Mouse (Mus musculus): ENCODE measurements at regions not wholly inside any gene's neighbourhood (a gene's known extent, or its start where the extent isn't known, plus 50 kb on each side); places are given as distances from the start of the nearest gene placed in this dataset.

DNA sequence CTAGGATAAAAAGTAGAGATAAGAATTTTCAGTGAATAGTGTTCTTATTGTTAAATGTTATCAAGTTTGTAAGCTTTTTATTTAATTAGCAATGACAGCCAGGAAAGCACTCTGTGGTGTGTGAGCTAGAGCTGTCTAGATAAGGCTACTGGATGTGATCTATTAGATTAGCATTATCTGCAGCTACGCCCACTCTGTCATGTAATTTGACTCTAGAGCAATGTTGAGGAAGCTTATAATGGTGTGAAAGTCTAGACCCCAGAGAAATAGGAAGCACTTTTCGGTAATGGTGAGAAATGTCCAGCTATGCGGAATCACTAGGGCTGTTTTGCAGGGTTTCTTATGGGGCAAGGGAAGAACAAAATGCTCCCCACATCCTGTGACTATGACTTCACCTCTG, 410.2 kb downstream of the Gm9195 start:
- no peak for DNase-seq

DNA sequence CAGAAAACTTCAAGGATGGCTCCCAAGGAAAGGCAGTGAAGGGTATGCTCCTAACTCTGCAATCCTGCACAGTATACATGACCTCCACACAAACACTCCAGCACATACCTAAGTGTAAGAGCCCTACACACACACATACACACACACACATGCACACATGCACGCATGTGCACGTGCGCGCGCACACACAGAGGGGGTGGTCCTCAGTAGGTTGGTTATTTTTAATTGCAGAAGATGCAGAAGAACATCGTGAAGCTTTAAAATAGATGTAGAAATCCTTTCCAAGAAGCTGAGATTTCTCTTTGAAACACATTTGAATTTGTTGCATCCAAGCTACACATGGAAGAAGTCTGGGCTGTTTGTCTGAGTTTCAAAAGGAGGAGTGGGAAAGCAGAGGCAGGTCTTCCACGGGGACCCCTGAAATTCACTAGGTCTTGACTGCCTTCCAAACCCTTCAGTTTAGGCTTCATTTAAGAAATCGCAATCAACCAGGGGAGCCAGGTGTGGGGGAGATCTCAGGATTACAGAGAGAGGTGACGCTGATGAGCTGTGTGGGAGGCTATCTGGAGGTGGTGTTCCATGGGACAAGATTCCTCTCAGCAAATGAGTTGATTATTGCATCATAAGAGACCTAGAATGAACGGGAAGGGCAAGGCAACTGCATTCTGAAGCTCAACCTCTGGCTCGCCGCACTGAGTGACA, 427.4 kb downstream of the Gm9195 start:
- DNase-seq: no peak

DNA sequence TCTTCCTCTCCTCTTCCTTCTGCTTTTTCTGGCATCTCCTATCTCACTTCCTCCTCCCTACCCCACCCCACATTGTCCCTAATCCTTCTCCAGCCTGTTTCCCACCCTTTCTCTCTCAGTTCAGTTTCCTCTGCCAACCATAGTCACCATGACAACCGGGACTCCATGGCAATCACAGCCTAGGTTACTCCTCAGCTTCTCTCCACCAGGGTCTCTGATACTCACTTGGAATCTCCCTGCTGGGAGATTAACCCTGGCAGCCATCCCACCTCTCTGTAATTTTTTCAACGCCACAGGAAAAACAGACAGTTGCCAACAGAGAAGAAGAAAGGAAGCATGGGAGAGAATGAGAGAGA, 448.8 kb downstream of the Gm9195 start:
- DNase-seq: no peak

DNA sequence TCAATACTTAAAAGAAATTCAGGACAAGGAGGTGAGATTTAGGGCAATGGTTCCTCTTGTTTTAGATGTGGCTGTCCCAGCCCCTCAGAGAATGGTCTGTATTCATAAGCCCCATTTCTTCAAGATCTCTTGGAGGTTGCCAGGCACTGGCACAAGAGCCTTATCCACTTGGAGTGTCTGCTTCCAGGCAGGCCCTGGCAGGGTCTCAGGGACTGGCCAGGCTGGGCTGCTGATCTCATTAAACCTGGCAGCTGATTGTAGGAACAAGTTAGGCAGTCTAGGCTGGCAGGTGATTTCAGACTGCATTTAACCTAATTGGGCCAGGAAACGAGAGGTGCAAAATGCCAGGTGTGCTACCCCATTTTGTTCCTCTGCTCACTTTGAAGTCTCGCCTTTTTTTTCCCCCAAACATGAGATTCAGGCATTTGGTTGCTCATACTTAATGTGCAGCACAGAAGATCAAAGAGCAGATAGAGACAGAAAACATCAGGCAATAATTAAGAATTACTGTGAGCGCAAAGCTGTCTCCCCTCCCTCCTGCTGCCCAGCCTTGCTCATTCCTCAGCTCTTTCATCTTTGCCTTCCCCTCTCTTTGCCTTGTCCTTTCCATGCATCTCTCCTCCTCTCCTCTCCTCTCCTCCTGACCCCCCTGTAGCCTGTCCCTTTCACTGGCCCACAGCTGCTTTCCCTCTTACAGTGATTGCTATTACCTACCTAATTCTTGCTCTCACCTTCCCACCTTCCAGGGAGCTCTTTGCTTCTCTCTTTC, 449.3 kb downstream of the Gm9195 start:
- DNase-seq: peak; percentile 7

DNA sequence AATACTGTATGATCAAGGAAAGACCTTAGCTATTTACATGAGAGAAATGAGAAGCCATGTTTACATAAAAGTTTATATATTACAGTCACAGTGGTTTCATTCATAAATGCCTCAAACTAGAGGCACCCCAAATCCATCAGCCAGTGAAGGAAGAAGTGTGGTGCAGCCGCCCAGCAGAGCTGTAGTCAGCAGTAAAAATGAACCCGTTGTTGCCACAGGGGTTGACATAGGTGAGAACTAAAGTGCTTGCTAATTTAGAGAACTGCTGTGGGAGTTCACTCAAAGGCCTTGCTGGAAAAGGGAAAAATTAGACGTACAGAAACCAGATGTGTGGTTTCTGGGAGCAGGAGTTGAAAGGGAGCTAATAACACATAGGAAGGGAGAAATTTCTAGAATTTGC, 461.2 kb downstream of the Gm9195 start:
- DNase-seq: no peak

DNA sequence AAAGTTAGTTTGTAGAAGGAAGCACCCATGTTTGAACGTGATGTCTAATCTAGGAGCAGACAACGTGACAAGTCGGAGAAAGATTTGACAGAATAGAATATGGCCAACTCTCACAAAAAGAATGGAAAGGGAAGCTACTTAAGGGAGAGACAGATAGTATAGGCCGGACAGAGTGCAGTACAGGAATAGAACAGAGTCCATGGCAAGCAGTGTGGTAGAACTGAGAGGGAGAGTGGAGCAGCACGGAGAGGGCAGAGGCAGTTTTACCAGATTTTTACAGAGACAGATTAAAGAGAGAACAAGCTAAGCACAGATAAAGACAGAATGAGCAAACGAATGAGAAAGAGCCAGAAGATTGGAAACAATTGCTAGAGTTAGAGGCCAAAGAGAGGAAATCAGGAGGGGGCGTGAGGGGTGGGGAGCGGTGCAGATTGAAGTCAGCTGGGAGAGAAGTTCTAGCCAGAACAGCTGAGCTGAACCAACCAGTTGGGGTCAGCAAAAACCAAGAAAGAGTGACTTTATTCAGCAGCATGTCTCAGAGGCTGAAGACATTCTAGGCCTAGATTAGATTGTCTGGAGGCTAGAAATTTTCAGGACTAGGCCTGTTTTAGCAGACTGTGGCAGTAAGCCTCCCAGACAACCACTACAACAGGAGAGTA, 464.1 kb downstream of the Gm9195 start:
- no peak for DNase-seq

DNA sequence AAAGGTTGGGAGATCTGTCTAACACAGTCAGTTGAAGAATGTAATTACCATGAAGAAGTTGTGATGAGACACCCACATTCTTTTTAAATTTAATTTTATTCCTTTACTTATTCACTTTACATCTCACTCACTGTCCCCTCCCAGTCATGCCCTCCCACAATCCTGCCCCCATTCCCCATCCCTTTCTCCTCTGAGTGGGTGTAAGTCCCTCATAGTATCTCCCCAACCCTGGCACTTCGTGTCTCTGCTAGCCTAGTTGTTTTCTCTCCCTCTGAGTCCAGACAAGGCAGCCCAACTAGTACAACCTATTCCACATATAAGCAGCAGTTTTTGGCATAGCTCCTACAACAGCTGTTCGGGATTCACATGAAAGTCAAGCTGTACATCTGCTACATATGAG, 487.3 kb downstream of the Gm9195 start:
- no peak for DNase-seq

DNA sequence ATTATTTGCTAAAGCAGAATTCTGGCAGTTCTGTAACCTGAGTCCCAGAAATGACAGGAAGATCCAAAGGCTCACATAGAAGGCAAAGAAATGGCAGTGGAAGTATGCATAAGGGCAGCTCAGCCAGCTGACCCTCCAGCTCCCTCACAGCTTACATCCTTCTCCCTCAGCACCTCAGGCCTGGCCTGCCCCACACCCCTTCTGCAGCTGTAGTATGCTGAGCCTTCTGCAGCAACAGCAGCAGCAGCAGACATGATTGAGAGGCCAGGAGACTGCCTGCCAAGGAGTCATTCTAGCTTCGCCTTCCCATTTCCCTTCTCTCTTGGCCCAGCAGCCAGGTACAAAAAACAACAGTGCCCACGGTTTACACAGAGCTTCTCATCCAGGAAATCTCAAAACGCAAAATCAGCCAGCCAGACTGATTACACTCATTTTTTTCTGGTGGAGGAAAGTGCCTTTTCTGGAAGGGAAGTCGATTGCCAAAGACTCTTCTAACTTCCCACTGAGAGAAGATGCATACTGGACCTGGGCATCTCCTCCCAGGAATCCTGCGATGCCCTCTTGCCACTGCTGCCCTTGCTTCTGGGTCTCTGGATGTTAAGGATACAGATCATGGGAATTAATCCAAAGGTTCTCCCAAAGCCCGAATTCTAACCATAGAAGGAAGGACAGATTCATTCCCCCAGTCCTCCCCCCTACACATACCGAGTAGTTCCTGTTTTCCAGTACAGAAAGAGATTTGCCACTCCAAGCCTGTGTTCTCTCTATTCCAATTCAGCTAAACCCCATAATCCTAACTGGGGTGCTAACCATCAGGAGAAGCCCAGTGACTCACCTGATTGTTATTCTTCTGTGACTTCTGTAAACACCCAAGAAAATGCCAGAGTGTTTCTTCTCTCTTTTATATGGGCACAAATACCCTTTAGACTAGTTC, 489.2 kb downstream of the Gm9195 start:
- DNase-seq: no peak

DNA sequence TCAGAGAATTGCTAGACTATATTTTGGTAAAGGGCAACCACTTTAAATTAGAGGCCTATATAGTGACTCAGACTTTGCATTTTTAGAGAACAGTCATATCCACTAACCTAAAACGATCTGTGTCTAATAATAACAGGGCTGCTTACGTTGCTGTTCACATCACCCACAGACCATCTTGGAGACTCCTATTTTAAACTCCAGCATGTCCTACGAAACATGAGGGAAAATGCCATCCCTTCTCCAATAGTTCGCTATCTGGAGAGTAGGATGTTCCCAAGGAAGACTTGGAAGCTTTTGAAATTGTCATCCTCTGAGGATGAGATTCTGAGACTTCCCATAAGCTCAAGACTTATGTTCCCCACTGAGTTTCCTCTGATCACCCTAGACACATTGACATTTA, 518.6 kb downstream of the Gm9195 start:
- no peak for DNase-seq

DNA sequence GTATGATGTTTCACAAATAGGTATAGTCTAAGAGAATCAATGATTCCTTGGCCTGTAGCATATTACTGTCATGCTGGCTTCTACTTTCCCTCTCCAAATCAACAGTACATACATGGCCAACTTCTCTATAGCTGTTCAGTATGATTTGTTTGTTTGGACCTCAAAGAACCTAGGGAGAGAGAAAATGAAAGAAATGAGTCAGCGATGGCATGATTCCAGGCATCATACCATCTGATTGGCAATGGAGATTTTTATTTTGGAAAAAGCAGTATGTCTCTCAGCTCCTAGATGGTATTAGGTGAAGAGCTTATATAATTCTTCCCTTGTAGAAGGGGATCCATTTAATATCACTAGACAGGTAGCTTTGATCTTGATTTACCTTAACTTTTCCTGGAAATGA, 519.1 kb downstream of the Gm9195 start:
- no peak for DNase-seq

DNA sequence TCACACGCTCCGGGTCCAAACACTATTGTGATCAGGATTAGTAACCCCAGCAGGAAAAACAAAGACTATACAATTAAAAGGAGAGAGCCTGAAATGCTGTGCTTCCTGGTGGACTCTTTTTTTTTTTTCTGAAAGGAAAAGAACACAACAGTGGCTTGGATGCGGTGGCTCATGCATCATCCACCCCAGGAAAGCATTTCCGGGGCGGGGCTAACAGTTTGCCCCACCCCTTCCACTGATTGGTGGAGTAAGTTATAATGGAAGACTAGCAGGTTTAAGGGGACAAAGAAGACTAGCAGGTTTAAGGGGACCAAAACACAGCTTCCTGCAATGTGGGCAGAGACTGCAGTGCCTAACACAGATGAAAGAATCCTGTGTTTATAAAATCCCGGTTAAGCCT, 524.0 kb downstream of the Gm9195 start:
- no peak for DNase-seq

DNA sequence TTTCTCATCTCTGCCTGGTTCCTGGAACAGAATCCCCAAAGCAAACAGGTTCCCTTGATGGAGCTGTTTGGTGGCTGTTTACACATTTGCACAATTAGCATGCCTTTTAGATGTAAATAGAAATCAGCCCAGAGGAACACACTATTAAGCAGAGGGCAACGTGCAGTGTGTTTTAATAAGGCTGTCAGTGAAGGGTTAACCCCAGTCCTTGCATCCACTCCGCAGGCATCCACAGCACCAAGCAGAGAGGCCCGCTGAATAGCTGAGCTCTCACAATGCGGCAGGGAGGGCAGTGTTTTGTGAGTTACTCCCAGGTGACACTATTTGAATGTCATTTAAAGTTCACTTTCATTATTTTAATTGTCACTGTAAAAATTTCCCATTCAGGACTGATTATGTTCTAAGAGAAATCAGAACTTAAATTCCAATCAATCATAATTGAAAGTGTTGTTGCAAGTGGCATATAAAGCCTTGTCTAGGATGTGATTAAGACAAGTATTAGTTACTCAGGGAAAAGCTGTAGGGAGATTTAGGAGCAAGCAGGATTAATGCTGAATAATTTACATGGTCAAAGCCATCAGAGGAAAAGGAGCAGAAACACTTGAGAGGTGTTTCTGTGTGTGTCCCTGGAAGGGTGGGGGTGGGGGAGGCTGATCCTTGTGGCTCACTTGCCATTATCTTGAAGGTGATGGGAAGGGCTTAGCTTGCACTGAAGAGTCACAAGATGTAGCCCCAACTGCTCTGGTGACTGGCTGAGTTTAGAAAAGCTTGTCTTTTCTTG, 528.1 kb downstream of the Gm9195 start:
- DNase-seq: no peak

DNA sequence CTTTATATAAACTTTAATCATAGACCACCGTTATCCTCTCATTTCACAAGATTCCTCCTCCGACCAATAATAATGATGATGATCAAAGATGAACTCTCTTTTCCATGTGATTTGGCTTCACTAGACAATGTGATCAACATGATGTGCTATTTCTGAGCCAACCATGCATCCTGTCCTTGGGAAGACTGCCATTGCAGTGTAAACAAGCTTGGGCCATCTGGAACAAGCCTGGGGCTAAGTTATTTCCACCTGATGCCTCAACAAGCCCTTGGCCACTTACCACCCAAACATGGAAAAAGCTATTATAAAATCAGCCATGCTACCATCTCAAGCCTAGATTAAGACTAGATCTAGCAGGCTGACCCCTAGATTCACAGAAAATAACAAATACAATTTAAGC, 542.9 kb downstream of the Gm9195 start:
- DNase-seq: peak; percentile 33

DNA sequence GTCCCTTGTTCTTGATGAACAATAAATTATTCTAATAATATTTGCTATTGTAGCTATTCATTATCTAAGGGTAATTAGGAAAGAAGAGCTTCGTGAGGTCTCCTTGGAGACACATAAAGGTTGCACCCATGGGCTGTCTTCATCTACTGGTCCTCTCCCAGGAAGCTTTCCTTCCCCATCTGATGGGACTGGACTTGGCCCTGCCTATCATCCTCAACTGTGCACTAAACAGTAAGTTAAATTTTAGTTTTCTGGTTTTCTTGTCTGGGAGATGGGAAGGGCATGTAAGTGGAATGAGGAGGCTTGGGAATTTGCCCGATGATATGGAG, 554.5 kb downstream of the Gm9195 start:
- DNase-seq: no peak

DNA sequence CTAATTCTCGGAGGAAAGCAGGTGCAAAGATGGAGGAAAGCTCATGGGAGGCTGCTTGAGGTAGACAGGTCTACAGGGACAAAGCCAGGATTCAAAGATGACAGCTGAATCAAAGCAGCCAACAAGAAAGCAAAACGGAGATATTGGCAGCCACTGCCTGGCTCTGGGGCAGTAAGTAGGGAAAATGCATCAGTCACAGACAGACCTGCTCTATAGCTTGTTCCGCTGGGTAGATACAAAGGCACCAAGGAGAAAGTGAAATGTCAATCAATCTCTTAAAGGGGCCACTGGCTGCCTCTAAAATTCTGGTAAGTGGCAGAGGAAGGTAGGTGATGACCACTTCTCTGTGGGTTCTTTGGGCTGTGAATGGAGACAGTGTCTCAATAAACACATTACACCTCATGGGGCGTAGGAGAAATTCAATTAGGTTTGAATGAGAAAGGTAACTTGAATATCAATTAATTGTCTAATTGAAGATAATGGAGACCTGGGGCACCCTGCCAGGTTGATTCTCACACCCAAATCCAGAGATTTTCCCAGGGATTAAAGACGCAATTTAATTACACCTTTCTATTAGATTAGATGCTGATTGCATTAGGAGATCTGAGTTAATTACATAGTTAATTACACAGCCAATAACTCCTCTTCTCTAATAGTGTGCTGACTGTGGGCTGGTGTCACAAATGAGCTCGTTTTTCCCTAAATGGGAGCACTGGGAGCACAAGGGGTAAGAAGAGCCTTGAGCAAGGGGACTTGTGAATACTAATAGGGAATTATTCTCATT, 555.1 kb downstream of the Gm9195 start:
- no peak for DNase-seq

DNA sequence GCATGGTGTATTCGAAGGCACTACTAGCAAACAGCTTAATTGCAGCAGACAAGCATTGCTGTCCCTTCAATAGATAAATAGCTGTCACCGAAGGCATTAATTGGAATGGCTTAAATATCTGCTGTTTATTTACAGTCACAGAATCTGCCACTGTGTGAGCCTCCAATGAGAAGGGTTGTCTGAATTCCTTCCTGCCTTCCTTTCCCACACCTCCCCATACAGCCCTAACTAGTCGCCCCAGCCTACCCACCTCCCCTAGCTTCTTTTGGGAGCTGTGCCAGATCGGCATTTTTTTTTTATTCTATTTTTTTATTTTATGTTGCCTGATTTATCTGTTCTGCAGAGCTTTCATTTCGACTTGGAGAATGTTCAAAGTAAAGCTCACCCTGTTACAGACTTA, 575.7 kb downstream of the Gm9195 start:
- no peak for DNase-seq

DNA sequence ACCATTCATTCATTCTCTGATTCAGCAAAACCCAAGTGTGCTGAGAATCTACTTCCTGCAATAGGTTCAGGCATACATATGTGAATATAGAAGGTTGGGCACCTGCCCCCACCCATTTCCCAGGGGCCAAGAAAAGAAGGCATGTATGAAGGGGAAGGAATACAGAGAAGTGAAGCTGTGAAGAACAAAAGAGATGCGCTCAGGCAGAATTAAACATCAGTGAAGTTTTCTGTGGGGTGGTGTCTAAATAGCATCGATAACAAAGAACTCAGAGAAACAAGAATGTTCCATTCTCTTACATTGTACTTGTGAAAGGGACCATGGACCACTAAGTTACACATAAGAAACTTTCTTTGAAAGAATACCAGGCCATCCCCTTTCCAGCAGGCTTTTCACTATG, 580.7 kb downstream of the Gm9195 start:
- no peak for DNase-seq

DNA sequence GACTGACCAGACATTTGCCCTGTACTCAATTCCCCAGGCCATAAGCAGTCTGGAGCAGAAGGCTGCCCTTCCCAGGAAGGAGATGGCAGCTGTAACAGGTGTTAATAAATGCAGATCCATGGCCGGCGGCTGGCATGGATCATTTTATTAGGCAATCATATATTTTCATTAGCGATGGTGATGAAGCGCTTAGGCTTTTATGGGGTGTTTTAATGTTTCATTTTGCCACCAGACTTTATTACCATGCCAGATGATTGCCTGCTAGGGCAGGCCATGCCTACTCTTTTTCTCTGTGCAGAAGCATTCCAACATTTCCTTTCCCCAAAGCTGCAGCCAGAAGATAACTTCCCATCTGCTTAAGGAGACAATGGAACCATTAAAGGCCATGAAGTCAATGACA, 596.2 kb downstream of the Gm9195 start:
- DNase-seq: no peak

DNA sequence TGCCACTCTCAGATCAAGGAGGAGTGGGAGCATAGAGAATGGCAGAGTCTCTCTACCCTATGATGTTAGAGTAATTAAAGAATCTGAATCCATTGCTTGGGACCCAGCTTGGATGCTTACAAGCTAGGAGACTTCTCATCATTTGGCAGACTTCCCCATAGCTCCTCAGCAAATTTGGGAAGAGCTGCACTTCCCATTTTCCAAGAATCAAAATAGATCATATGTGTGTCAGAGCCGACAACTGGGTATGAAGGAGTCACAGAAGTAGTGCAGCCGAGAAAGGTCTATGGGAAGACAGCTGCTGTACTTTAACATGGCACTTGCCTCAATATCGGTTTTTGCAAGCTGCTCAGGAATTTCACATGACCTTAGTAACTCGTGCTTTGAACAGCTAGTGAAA, 596.8 kb downstream of the Gm9195 start:
- DNase-seq: no peak

DNA sequence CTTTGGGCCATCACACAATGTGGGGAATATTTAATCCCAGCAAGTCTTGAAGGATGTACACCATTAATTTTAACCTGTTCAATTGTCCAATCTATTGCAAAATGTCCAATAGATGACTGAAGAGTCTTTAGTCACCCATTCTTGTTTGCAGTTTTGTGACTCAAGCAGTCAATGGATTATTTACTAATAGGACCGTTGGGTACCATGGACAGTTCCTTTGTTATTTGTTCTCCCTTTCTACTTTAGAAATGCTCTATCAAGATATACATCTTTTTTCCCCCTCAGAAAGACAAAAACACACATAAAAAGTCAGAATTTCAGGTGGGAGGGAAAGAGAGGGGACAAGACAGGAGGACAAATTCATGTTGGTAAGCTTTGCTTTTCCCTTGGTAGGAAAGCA, 598.3 kb downstream of the Gm9195 start:
- DNase-seq: no peak

DNA sequence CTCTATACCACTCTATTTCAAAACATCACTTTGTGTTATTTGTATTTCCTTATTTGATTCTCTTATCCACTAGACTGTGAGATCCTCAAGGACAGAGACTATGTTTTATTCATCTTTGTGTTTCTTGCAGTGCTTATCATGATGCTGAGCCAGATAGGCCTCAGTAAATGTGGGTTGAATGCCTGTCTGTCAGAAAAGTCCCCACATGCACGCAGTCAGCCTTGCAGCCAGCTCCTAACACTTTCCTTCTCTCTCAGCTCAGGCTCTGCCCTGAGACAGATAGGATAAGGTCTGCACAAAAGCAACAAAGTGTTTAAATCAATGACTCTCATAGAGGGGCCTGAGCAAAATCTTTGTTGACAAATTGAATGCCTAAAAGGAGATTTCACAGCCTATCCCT, 600.0 kb downstream of the Gm9195 start:
- no peak for DNase-seq

DNA sequence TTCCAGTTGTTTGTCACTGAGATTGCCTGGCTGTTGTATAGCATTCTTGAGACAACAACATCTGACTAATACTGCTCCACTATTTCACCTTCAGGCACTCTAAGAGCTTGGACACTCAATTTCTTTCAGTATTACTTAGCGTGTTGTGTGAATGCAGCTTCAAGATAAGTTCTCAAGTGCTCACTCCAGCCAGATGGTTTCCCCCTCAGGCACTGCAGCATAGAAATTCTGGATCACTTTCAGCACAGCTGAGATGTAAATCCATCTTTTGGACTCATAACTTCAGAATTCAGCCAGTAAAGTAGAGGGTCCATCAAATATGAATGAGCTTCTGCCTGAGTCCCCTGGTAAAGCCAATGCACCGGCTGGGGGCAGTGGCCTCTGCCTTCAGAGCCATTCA, 608.8 kb downstream of the Gm9195 start:
- DNase-seq: no peak

All from cerebellum, adult 9-11 months (tissue).